Mouse (Mus musculus) liver, embryonic 15.5 days (tissue): Measurements from ENCODE around the gene Krt34. TPM values are rescaled to one million over a fixed set of nuclear protein-coding genes. Genes with fewer than 3 reads are reported as not detected.

Experiments used
- ATAC-seq: fragments of 200-750 bp; cut with Nextera tagmentation; 2 replicates; pipeline ENCODE4 v1.8.0; 2017; ENCODE audit warnings: moderate number of reproducible peaks, mild to moderate bottlenecking, moderate library complexity; ENCODE audit not compliant: insufficient read depth
- H3K27ac ChIP-seq: fragments of 300-500 bp; sonication (generic); replicated peaks from 2 replicates; pipeline ENCODE4 v1.5.1; 2015; ENCODE audit warnings: mild to moderate bottlenecking, inconsistent platforms
- H3K27me3 ChIP-seq: fragments of 300-500 bp; sonication (generic); 2 replicates; pipeline ENCODE4 v1.6.1; 2015; ENCODE audit warnings: mild to moderate bottlenecking, inconsistent platforms
- H3K36me3 ChIP-seq: fragments of 300-500 bp; sonication (generic); replicated peaks from 2 replicates; pipeline ENCODE4 v1.6.1; 2015; ENCODE audit warnings: moderate library complexity, mild to moderate bottlenecking, inconsistent platforms
- H3K4me1 ChIP-seq: fragments of 300-500 bp; sonication (generic); replicated peaks from 2 replicates; pipeline ENCODE4 v1.6.1; 2015; ENCODE audit warnings: inconsistent platforms
- H3K4me2 ChIP-seq: fragments of 300-500 bp; sonication (generic); 2 replicates; pipeline ENCODE4 v1.6.1; 2015; ENCODE audit warnings: moderate library complexity, mild to moderate bottlenecking, inconsistent platforms
- H3K4me3 ChIP-seq: fragments of 300-500 bp; sonication (generic); replicated peaks from 2 replicates; pipeline ENCODE4 v1.5.1; 2015; ENCODE audit warnings: mild to moderate bottlenecking, inconsistent platforms
- H3K9ac ChIP-seq: fragments of 300-500 bp; sonication (generic); 2 replicates; pipeline ENCODE4 v1.6.1; 2015; ENCODE audit warnings: moderate library complexity, mild to moderate bottlenecking, inconsistent platforms
- H3K9me3 ChIP-seq: fragments of 300-500 bp; sonication (generic); replicated peaks from 2 replicates; pipeline ENCODE4 v1.6.1; 2016; ENCODE audit warnings: inconsistent platforms
- WGBS: fragments of 180-500 bp; shearing (Covaris S2); methylation state at CpG from one replicate; pipeline ENCODE4 v1.1.7; 2015; ENCODE audit warnings: mixed read lengths; ENCODE audit not compliant: insufficient replicate concordance; 5-methylcytosine and 5-hydroxymethylcytosine counted together
- polyA plus RNA-seq: library from polyadenylated mRNA; unstranded; fragments of >200 nt; fragmentation: Nextera tagmentation; extraction: Ambion mirVana; gene quantifications from 2 replicates; pipeline ENCODE4 v1.2.1, GENCODE M21; 2015

The Krt34 gene
- polyA plus RNA-seq, 1 experiment from 2014 or later, result not detected

GRCm38 (mm10) chr11:100046303-100046866, 5.0 kb upstream of the Krt34 start:
- WGBS, result 64% methylated on average over 6 of the region's 6 CpGs
- Histone ChIP-seq H3K4me2 (no peak overlapping the region), H3K4me3 (no peak overlapping the region), H3K36me3 (no peaks in the 10 kb centered on the region), H3K9me3 (no peaks in the 10 kb centered on the region), H3K27ac (no peak overlapping the region), H3K9ac (no peak overlapping the region), H3K4me1 (no peaks in the 10 kb centered on the region), H3K27me3 (no peaks in the 10 kb centered on the region)
- no peak for ATAC-seq

GRCm38 (mm10) chr11:100029768-100030167, 11.6 kb downstream of the Krt34 start, which contains the start of gene Krt33b:
Krt33b (minus strand) TSS chr11:100029868.
- Histone ChIP-seq H3K36me3 (no peaks in the 10 kb centered on the region), H3K4me2 (no peak within 1 kb of the TSS), H3K4me3 (no peak within 1 kb of the TSS), H3K9me3 (no peaks in the 10 kb centered on the region), H3K27ac (no peak within 1 kb of the TSS), H3K9ac (no peak within 1 kb of the TSS), H3K4me1 (no peaks in the 10 kb centered on the region), H3K27me3 (no peaks in the 10 kb centered on the region)
- 72% methylated on average over 6 of the region's 6 CpGs for WGBS
- ATAC-seq, result no peak

GRCm38 (mm10) chr11:100021438-100021837, 19.9 kb downstream of the Krt34 start:
- Histone ChIP-seq H3K27me3 (no peaks in the 10 kb centered on the region), H3K9ac (no peak overlapping the region), H3K4me3 (no peak overlapping the region), H3K27ac (no peak overlapping the region), H3K4me1 (no peaks in the 10 kb centered on the region), H3K4me2 (no peak overlapping the region), H3K9me3 (no peaks in the 10 kb centered on the region), H3K36me3 (no peaks in the 10 kb centered on the region)
- WGBS, result 62% methylated on average over 5 of the region's 5 CpGs
- ATAC-seq, result no peak

- Histone ChIP-seq H3K9me3 (no peaks in the 10 kb centered on the region), H3K27me3 (no peaks in the 10 kb centered on the region), H3K4me1 (no peaks in the 10 kb centered on the region), H3K27ac (no peak overlapping the region), H3K9ac (no peak overlapping the region), H3K36me3 (no peaks in the 10 kb centered on the region), H3K4me2 (no peak overlapping the region), H3K4me3 (no peak overlapping the region)
- 45% methylated on average over 1 of the region's 1 CpGs for WGBS
- ATAC-seq, result no peak
These were observed 21.9 kb downstream of the Krt34 start for GRCm38 (mm10) chr11:100019466-100019865.

- no peak within 1 kb of the TSS for H3K4me3 ChIP-seq
- no peaks in the 10 kb centered on the region for H3K27me3 ChIP-seq
- no peak within 1 kb of the TSS for H3K27ac ChIP-seq
- no peaks in the 10 kb centered on the region for H3K4me1 ChIP-seq
- no peaks in the 10 kb centered on the region for H3K36me3 ChIP-seq
- H3K9ac ChIP-seq, result no peak within 1 kb of the TSS
- WGBS, result 64% methylated on average over 4 of the region's 4 CpGs
- ATAC-seq, result no peak
- H3K4me2 ChIP-seq, result no peak within 1 kb of the TSS
- no peaks in the 10 kb centered on the region for H3K9me3 ChIP-seq
These were observed 25.2 kb downstream of the Krt34 start, which contains the start of gene Krt33a for GRCm38 (mm10) chr11:100016112-100016511. Krt33a (minus strand) TSS chr11:100016212.

- no peak for ATAC-seq
- H3K27me3 ChIP-seq, result no peaks in the 10 kb centered on the region
- H3K9ac ChIP-seq, result no peak overlapping the region
- H3K36me3 ChIP-seq, result no peaks in the 10 kb centered on the region
- WGBS, result 45% methylated on average over 4 of the region's 4 CpGs
- no peak overlapping the region for H3K4me3 ChIP-seq
- no peaks in the 10 kb centered on the region for H3K9me3 ChIP-seq
- no peak overlapping the region for H3K27ac ChIP-seq
- H3K4me1 ChIP-seq, result no peaks in the 10 kb centered on the region
- H3K4me2 ChIP-seq, result no peak overlapping the region
These were observed 27.6 kb downstream of the Krt34 start for GRCm38 (mm10) chr11:100013691-100014171.

- no peak overlapping the region for H3K9ac ChIP-seq
These were observed 30.7 kb downstream of the Krt34 start for GRCm38 (mm10) chr11:100010682-100011081.

GRCm38 (mm10) chr11:100008336-100008735, 33.0 kb downstream of the Krt34 start:
- Histone ChIP-seq H3K27ac (no peak overlapping the region), H3K4me1 (no peaks in the 10 kb centered on the region), H3K9ac (no peak overlapping the region), H3K4me3 (no peak overlapping the region), H3K27me3 (no peaks in the 10 kb centered on the region), H3K9me3 (no peaks in the 10 kb centered on the region), H3K4me2 (no peak overlapping the region), H3K36me3 (no peaks in the 10 kb centered on the region)
- WGBS, result 57% methylated on average over 5 of the region's 5 CpGs
- no peak for ATAC-seq

More at GRCm38 (mm10) chr11:100010682-100011081, 30.7 kb downstream of the Krt34 start:
- no peaks in the 10 kb centered on the region for H3K27me3 ChIP-seq
- 67% methylated on average over 5 of the region's 5 CpGs for WGBS
- no peak for ATAC-seq
- H3K4me3 ChIP-seq, result no peak overlapping the region
- no peaks in the 10 kb centered on the region for H3K4me1 ChIP-seq
- H3K4me2 ChIP-seq, result no peak overlapping the region
- H3K9me3 ChIP-seq, result no peaks in the 10 kb centered on the region
- H3K36me3 ChIP-seq, result no peaks in the 10 kb centered on the region
- no peak overlapping the region for H3K27ac ChIP-seq

GRCm38 (mm10) chr11:100006624-100007023, 34.7 kb downstream of the Krt34 start:
- Histone ChIP-seq H3K27me3 (no peaks in the 10 kb centered on the region), H3K36me3 (no peaks in the 10 kb centered on the region), H3K4me2 (no peak overlapping the region), H3K9me3 (no peaks in the 10 kb centered on the region), H3K4me1 (no peaks in the 10 kb centered on the region), H3K4me3 (no peak overlapping the region), H3K27ac (no peak overlapping the region), H3K9ac (no peak overlapping the region)
- no peak for ATAC-seq
- WGBS, result 33% methylated on average over 3 of the region's 3 CpGs

- 66% methylated on average over 8 of the region's 8 CpGs for WGBS
- Histone ChIP-seq H3K36me3 (no peaks in the 10 kb centered on the region), H3K27ac (no peak overlapping the region), H3K4me1 (no peaks in the 10 kb centered on the region), H3K4me2 (no peak overlapping the region), H3K27me3 (no peaks in the 10 kb centered on the region), H3K9me3 (no peaks in the 10 kb centered on the region), H3K9ac (no peak overlapping the region), H3K4me3 (no peak overlapping the region)
- no peak for ATAC-seq
These were observed 35.4 kb downstream of the Krt34 start for GRCm38 (mm10) chr11:100005905-100006304.

- Histone ChIP-seq H3K4me3 (no peak overlapping the region), H3K4me1 (no peaks in the 10 kb centered on the region), H3K27ac (no peak overlapping the region), H3K36me3 (no peaks in the 10 kb centered on the region), H3K9ac (no peak overlapping the region), H3K4me2 (no peak overlapping the region), H3K9me3 (no peaks in the 10 kb centered on the region), H3K27me3 (no peaks in the 10 kb centered on the region)
- ATAC-seq, result no peak
- WGBS, result 23% methylated on average over 6 of the region's 6 CpGs
These were observed 36.5 kb downstream of the Krt34 start for GRCm38 (mm10) chr11:100004846-100005245.

- no peaks in the 10 kb centered on the region for H3K9me3 ChIP-seq
- H3K27ac ChIP-seq, result no peak overlapping the region
- no peak overlapping the region for H3K4me2 ChIP-seq
- no peak for ATAC-seq
- WGBS, result 73% methylated on average over 7 of the region's 7 CpGs
- peaks cover 9% of the 10 kb centered on the region; the same call in 1 of the 2 replicates for H3K27me3 ChIP-seq
- no peaks in the 10 kb centered on the region for H3K4me1 ChIP-seq
- H3K4me3 ChIP-seq, result no peak overlapping the region
- H3K9ac ChIP-seq, result no peak overlapping the region
- H3K36me3 ChIP-seq, result no peaks in the 10 kb centered on the region
These were observed 42.3 kb downstream of the Krt34 start for GRCm38 (mm10) chr11:99999091-99999490.
